Mouse (Mus musculus): ENCODE measurements around the gene AB124611. TPM values are rescaled to one million over a fixed set of nuclear protein-coding genes. Genes with fewer than 3 reads are reported as not detected.

AB124611 gene
- polyA plus RNA-seq, 1 experiment from 2014 or later = 5.6 TPM

- DNase-seq (ENCODE audit: low spot score) (no peak), ATAC-seq (replicated peaks; ENCODE audit: low FRiP score) (no peak)
- Histone ChIP-seq H3K4me3 (ENCODE audit: low read depth, low read length) (no peak overlapping the region), H3K27ac (ENCODE audit: low read depth, low read length) (no peak overlapping the region), H3K9me3 (ENCODE audit: control insufficient read depth, low read length) (no peaks in the 10 kb centered on the region), H3K4me1 (replicated peaks; ENCODE audit: control insufficient read depth, insufficient read depth, low read length) (no peaks in the 10 kb centered on the region), H3K9ac (ENCODE audit: low read length) (no peak overlapping the region), H3K27me3 (ENCODE audit: control insufficient read depth, insufficient read depth, low read length) (no peaks in the 10 kb centered on the region), H3K36me3 (ENCODE audit: control insufficient read depth, insufficient read depth, low read length) (no peaks in the 10 kb centered on the region; the same call in 1 of the 2 replicates), H3K4me2 (ENCODE audit: low read depth, low read length, severe bottlenecking) (no peak overlapping the region)
- WGBS = 82% methylated on average over 1 of the region's 1 CpGs
Observed at GRCm38 (mm10) chr9:21564420-21564819, 38.4 kb downstream of the AB124611 start.

DNA sequence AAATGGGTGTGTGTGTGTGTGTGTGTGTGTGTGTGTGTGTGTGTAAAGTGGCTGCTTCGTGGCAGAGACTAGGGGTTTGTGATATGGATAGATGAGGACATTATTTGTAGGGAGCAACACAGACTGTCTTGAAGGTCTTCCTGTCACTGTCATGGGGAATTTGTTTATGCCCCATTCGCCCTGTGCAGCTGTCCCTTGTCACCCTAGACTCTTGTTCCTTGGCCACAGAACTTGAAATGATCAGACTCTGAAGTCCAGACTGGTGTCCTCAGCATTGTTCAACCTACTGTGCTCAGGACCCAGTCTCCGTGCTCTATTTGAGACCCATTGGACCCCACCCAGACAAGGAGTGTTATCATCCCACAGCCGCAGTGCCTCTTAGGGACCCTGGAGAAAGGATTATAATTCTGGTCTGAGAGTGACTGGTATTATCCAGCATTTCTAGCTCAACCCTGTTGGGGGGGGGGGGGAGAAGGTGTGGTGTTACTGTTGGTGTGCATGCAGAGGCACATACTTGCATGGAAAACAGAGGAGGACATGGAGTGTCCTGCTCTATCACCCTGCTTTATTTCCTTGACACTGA, 39.1 kb downstream of the AB124611 start:
- DNase-seq (ENCODE audit: low spot score) = no peak
- no peaks in the 10 kb centered on the region for H3K9me3 ChIP-seq (ENCODE audit: control insufficient read depth, low read length)
- H3K4me1 ChIP-seq (replicated peaks; ENCODE audit: control insufficient read depth, insufficient read depth, low read length) = no peaks in the 10 kb centered on the region
- H3K36me3 ChIP-seq (ENCODE audit: control insufficient read depth, insufficient read depth, low read length) = no peaks in the 10 kb centered on the region; the same call in 1 of the 2 replicates
- ATAC-seq (replicated peaks; ENCODE audit: low FRiP score) = no peak
- WGBS = 91% methylated on average over 4 of the region's 4 CpGs
- H3K27ac ChIP-seq (ENCODE audit: low read depth, low read length) = no peak overlapping the region
- H3K9ac ChIP-seq (ENCODE audit: low read length) = no peak overlapping the region
- no peak overlapping the region for H3K4me2 ChIP-seq (ENCODE audit: low read depth, low read length, severe bottlenecking)
- no peaks in the 10 kb centered on the region for H3K27me3 ChIP-seq (ENCODE audit: control insufficient read depth, insufficient read depth, low read length)
- no peak overlapping the region for H3K4me3 ChIP-seq (ENCODE audit: low read depth, low read length)

GRCm38 (mm10) chr9:21566538-21566937, 40.6 kb downstream of the AB124611 start:
- no peak overlapping the region for H3K27ac ChIP-seq (ENCODE audit: low read depth, low read length)
- H3K27me3 ChIP-seq (ENCODE audit: control insufficient read depth, insufficient read depth, low read length) = no peaks in the 10 kb centered on the region
- H3K4me3 ChIP-seq (ENCODE audit: low read depth, low read length) = no peak overlapping the region
- DNase-seq (ENCODE audit: low spot score) = no peak
- WGBS = 88% methylated on average over 1 of the region's 1 CpGs
- no peak overlapping the region for H3K9ac ChIP-seq (ENCODE audit: low read length)
- no peaks in the 10 kb centered on the region; the same call in 1 of the 2 replicates for H3K36me3 ChIP-seq (ENCODE audit: control insufficient read depth, insufficient read depth, low read length)
- no peak overlapping the region for H3K4me2 ChIP-seq (ENCODE audit: low read depth, low read length, severe bottlenecking)
- H3K9me3 ChIP-seq (ENCODE audit: control insufficient read depth, low read length) = no peaks in the 10 kb centered on the region
- no peak for ATAC-seq (replicated peaks; ENCODE audit: low FRiP score)
- H3K4me1 ChIP-seq (replicated peaks; ENCODE audit: control insufficient read depth, insufficient read depth, low read length) = no peaks in the 10 kb centered on the region

- Histone ChIP-seq H3K4me3 (ENCODE audit: low read depth, low read length) (no peak overlapping the region), H3K9ac (ENCODE audit: low read length) (no peak overlapping the region), H3K36me3 (ENCODE audit: control insufficient read depth, insufficient read depth, low read length) (no peaks in the 10 kb centered on the region; the same call in 1 of the 2 replicates), H3K9me3 (ENCODE audit: control insufficient read depth, low read length) (no peaks in the 10 kb centered on the region), H3K4me2 (ENCODE audit: low read depth, low read length, severe bottlenecking) (no peak overlapping the region), H3K27me3 (ENCODE audit: control insufficient read depth, insufficient read depth, low read length) (no peaks in the 10 kb centered on the region), H3K4me1 (replicated peaks; ENCODE audit: control insufficient read depth, insufficient read depth, low read length) (no peaks in the 10 kb centered on the region), H3K27ac (ENCODE audit: low read depth, low read length) (no peak overlapping the region)
- no peak for DNase-seq (ENCODE audit: low spot score)
- no peak for ATAC-seq (replicated peaks; ENCODE audit: low FRiP score)
- WGBS = 93% methylated on average over 2 of the region's 2 CpGs
Observed at GRCm38 (mm10) chr9:21567051-21567450, 41.1 kb downstream of the AB124611 start.

GRCm38 (mm10) chr9:21568657-21569255, 42.8 kb downstream of the AB124611 start:
- ATAC-seq (replicated peaks; ENCODE audit: low FRiP score) (no peak), DNase-seq (ENCODE audit: low spot score) (no peak)
- no peaks in the 10 kb centered on the region for H3K9me3 ChIP-seq (ENCODE audit: control insufficient read depth, low read length)
- H3K4me3 ChIP-seq (ENCODE audit: low read depth, low read length) = no peak overlapping the region
- H3K9ac ChIP-seq (ENCODE audit: low read length) = no peak overlapping the region
- H3K27ac ChIP-seq (ENCODE audit: low read depth, low read length) = no peak overlapping the region
- H3K36me3 ChIP-seq (ENCODE audit: control insufficient read depth, insufficient read depth, low read length) = no peaks in the 10 kb centered on the region; the same call in 1 of the 2 replicates
- no peaks in the 10 kb centered on the region for H3K27me3 ChIP-seq (ENCODE audit: control insufficient read depth, insufficient read depth, low read length)
- H3K4me2 ChIP-seq (ENCODE audit: low read depth, low read length, severe bottlenecking) = no peak overlapping the region
- no peaks in the 10 kb centered on the region for H3K4me1 ChIP-seq (replicated peaks; ENCODE audit: control insufficient read depth, insufficient read depth, low read length)
- 91% methylated on average over 8 of the region's 8 CpGs for WGBS

DNA sequence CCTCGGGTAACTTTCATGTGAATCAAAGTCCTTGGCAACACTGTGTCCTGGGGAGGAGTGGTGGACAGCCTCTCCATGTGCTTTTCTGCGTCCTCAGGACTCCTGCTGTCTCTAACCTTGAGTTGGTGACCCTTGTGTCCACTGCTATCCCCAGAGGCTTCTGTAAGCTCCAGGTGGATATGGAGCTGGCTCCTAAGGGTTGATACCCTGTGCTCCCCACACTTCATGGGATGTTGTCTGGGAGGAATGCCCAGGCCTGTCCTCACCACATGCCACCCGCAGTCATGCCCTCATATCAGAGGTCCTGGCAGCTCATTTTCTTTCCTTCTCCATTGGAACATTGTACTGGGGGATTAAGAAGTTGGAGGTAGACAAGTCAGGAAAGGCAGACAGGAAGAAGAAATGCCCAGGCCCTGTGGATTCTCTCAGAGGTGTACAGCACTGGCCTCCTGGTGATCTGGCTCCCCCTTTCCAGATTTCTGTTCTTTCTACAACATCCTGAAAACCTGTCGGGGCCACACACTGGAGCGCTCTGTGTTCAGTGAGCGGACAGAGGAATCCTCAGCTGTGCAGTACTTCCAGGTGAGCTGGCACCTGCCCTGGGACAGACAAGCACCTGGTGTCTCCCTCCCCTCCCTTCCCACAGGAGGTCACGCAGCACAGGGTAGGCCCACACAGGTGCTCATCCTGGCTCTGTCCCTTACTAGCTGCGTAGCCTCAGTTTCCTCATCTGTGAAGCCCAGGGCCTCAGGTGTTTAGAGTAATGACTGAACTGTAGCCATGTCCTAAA, 48.2 kb downstream of the AB124611 start:
- H3K4me3 ChIP-seq (ENCODE audit: low read depth, low read length) = no peak overlapping the region
- no peak overlapping the region for H3K27ac ChIP-seq (ENCODE audit: low read depth, low read length)
- H3K27me3 ChIP-seq (ENCODE audit: control insufficient read depth, insufficient read depth, low read length) = no peaks in the 10 kb centered on the region
- H3K9me3 ChIP-seq (ENCODE audit: control insufficient read depth, low read length) = no peaks in the 10 kb centered on the region
- H3K4me1 ChIP-seq (replicated peaks; ENCODE audit: control insufficient read depth, insufficient read depth, low read length) = no peaks in the 10 kb centered on the region
- WGBS = 96% methylated on average over 8 of the region's 8 CpGs
- DNase-seq (ENCODE audit: low spot score) (no peak), ATAC-seq (replicated peaks; ENCODE audit: low FRiP score) (no peak)
- H3K4me2 ChIP-seq (ENCODE audit: low read depth, low read length, severe bottlenecking) = no peak overlapping the region
- H3K9ac ChIP-seq (ENCODE audit: low read length) = no peak overlapping the region
- peaks cover 15% of the 10 kb centered on the region; the same call in 1 of the 2 replicates for H3K36me3 ChIP-seq (ENCODE audit: control insufficient read depth, insufficient read depth, low read length)

GRCm38 (mm10) chr9:21575253-21575652, 49.3 kb downstream of the AB124611 start:
- DNase-seq (ENCODE audit: low spot score) (no peak), ATAC-seq (replicated peaks; ENCODE audit: low FRiP score) (no peak)
- Histone ChIP-seq H3K9me3 (ENCODE audit: control insufficient read depth, low read length) (no peaks in the 10 kb centered on the region), H3K27ac (ENCODE audit: low read depth, low read length) (no peak overlapping the region), H3K4me2 (ENCODE audit: low read depth, low read length, severe bottlenecking) (no peak overlapping the region), H3K4me3 (ENCODE audit: low read depth, low read length) (no peak overlapping the region), H3K36me3 (ENCODE audit: control insufficient read depth, insufficient read depth, low read length) (peaks cover 18% of the 10 kb centered on the region; the same call in 1 of the 2 replicates), H3K27me3 (ENCODE audit: control insufficient read depth, insufficient read depth, low read length) (no peaks in the 10 kb centered on the region), H3K4me1 (replicated peaks; ENCODE audit: control insufficient read depth, insufficient read depth, low read length) (no peaks in the 10 kb centered on the region), H3K9ac (ENCODE audit: low read length) (no peak overlapping the region)
- WGBS = 96% methylated on average over 10 of the region's 10 CpGs

- no peak overlapping the region for H3K27ac ChIP-seq (ENCODE audit: low read depth, low read length)
- H3K9me3 ChIP-seq (ENCODE audit: control insufficient read depth, low read length) = no peaks in the 10 kb centered on the region
- no peak overlapping the region for H3K4me2 ChIP-seq (ENCODE audit: low read depth, low read length, severe bottlenecking)
- WGBS = 93% methylated on average over 1 of the region's 1 CpGs
- no peaks in the 10 kb centered on the region for H3K27me3 ChIP-seq (ENCODE audit: control insufficient read depth, insufficient read depth, low read length)
- ATAC-seq (replicated peaks; ENCODE audit: low FRiP score) (no peak), DNase-seq (ENCODE audit: low spot score) (no peak)
- peaks cover 22% of the 10 kb centered on the region; the same call in 1 of the 2 replicates for H3K36me3 ChIP-seq (ENCODE audit: control insufficient read depth, insufficient read depth, low read length)
- H3K4me3 ChIP-seq (ENCODE audit: low read depth, low read length) = no peak overlapping the region
- no peaks in the 10 kb centered on the region for H3K4me1 ChIP-seq (replicated peaks; ENCODE audit: control insufficient read depth, insufficient read depth, low read length)
- no peak overlapping the region for H3K9ac ChIP-seq (ENCODE audit: low read length)
Observed at GRCm38 (mm10) chr9:21576286-21576685, 50.3 kb downstream of the AB124611 start.

All from forebrain, embryonic 11.5 days (tissue).